Mouse (Mus musculus): ENCODE results near the gene Cygb.

- TF ChIP-seq CTCF (IDR thresholded peaks at IDR 0.05; ENCODE audit: low read depth, low read length) (no peak), POLR2A (IDR thresholded peaks at IDR 0.05; ENCODE audit: borderline replicate concordance, low read depth, low read length) (no peak)
Observed at GRCm38 (mm10) chr11:116611883-116612282, 42.2 kb downstream of the Cygb start.
